Mouse (Mus musculus) limb, embryonic 12.5 days (tissue): ENCODE results near the gene Ninj1. TPM values are rescaled to one million over a fixed set of nuclear protein-coding genes. Genes with fewer than 3 reads are reported as not detected.

Experiments
- ATAC-seq: fragments of 200-750 bp; cut with Nextera tagmentation; 2 replicates; pipeline ENCODE4 v1.8.0; 2017; ENCODE audit warnings: low read depth, moderate TSS enrichment; ENCODE audit not compliant: insufficient number of reproducible peaks, insufficient read depth, low FRiP score, low TSS enrichment
- H3K27ac ChIP-seq: fragments of 300-500 bp; sonication (generic); 2 replicates; pipeline ENCODE4 v1.5.1; 2016; ENCODE audit warnings: mild to moderate bottlenecking, moderate library complexity
- H3K27me3 ChIP-seq: fragments of 300-500 bp; sonication (generic); 2 replicates; pipeline ENCODE4 v1.6.1; 2016; ENCODE audit warnings: mild to moderate bottlenecking, moderate library complexity
- H3K36me3 ChIP-seq: fragments of 300-500 bp; sonication (generic); 2 replicates; pipeline ENCODE4 v1.6.1; 2016; ENCODE audit warnings: mild to moderate bottlenecking, moderate library complexity
- H3K4me1 ChIP-seq: fragments of 300-500 bp; sonication (generic); replicated peaks from 2 replicates; pipeline ENCODE4 v1.6.1; 2016
- H3K4me2 ChIP-seq: fragments of 300-500 bp; sonication (generic); 2 replicates; pipeline ENCODE4 v1.6.1; 2016; ENCODE audit warnings: mild to moderate bottlenecking, moderate library complexity
- H3K4me3 ChIP-seq: fragments of 300-500 bp; sonication (generic); replicated peaks from 2 replicates; pipeline ENCODE4 v1.5.1; 2016; ENCODE audit warnings: mild to moderate bottlenecking
- H3K9ac ChIP-seq: fragments of 300-500 bp; sonication (generic); replicated peaks from 2 replicates; pipeline ENCODE4 v1.6.1; 2016; ENCODE audit warnings: mild to moderate bottlenecking, moderate library complexity
- H3K9me3 ChIP-seq: fragments of 300-500 bp; sonication (generic); 2 replicates; pipeline ENCODE4 v1.6.1; 2016; ENCODE audit warnings: mild to moderate bottlenecking, moderate library complexity
- WGBS: fragments of 180-500 bp; shearing (Covaris S2); methylation state at CpG from one replicate; pipeline ENCODE4 v1.1.7; 2016; 5-methylcytosine and 5-hydroxymethylcytosine counted together
- polyA plus RNA-seq: library from polyadenylated mRNA; unstranded; fragments of >200 nt; fragmentation: Nextera tagmentation; extraction: Ambion mirVana; gene quantifications from 2 replicates; pipeline ENCODE4 v1.2.1, GENCODE M21; 2016

The Ninj1 gene
- polyA plus RNA-seq, 1 experiment from 2014 or later, result 31.4 TPM

DNA sequence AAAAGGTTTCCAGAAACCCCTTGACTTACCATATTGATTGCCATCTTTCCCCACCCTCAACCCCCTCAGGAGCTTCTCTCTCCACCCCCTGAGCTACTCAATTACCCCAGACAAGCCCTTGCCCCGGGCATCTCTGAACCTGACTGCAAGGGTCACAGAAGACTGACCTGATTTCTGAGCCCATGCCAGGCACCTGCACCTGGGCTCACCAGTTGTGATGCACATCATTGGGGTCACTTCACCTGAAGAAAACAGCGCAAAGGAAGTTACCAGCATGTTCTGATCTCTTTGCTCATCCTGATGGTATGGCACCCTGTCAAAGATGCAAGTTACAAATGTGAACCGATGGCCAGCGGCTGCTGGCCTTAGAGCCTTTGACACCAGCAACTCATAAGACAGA lies 38.6 kb upstream of the Ninj1 start:
- Histone ChIP-seq H3K4me3 (no peak overlapping the region), H3K36me3 (no peaks in the 10 kb centered on the region), H3K9ac (no peak overlapping the region), H3K4me1 (peaks cover 25% of the 10 kb centered on the region), H3K27me3 (peaks cover 80% of the 10 kb centered on the region), H3K27ac (no peak overlapping the region), H3K9me3 (no peaks in the 10 kb centered on the region), H3K4me2 (no peak overlapping the region)
- no peak for ATAC-seq
- 77% methylated on average over 4 of the region's 4 CpGs for WGBS

DNA sequence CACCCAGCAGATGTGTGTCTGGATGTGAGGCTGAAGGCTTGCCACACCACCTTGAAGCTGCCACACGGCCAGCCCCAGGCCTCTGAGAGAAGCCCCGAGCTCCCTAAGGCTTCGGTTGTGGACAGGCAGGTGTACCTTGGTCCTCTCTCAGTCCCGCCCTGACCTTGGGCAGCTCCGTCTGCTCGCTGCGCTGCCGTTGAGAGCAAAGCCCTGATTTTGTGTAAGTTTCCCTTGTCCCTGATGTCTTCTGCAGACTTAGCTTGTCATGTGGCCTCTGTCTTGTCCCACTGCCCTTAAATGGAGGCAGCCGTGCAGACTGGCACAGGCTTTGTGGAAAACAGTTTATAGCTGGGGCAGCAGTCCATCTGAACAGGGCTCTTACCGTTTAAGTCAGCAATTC lies 33.3 kb upstream of the Ninj1 start:
- Histone ChIP-seq H3K9me3 (no peaks in the 10 kb centered on the region), H3K9ac (no peak overlapping the region)

DNA sequence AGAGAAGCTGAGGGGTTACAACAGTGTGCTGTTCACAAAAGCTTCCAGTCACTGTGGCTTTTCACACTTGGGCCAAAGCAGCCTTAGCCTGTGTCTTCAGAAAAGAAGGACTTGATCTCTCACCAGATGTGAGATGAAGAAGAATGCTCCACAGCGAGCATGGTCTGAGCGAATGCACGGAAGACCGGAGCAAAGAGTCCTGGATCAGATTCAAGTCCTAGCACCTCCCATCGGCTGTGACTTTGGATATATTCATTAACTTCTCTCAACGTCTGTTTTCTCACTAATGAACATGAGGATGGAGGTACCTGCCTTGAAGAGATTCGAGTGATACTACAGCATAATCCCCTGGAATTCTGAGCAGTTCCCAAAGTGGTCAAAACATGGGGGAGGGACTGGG lies 32.7 kb upstream of the Ninj1 start:
- Histone ChIP-seq H3K9me3 (no peaks in the 10 kb centered on the region), H3K4me1 (no peaks in the 10 kb centered on the region; the same call in 1 of the 2 replicates), H3K4me3 (no peak overlapping the region), H3K27me3 (peaks cover 20% of the 10 kb centered on the region), H3K36me3 (no peaks in the 10 kb centered on the region), H3K27ac (no peak overlapping the region), H3K9ac (no peak overlapping the region), H3K4me2 (no peak overlapping the region)
- 57% methylated on average over 7 of the region's 7 CpGs for WGBS
- ATAC-seq, result no peak

More for the DNA sequence above, 33.3 kb upstream of the Ninj1 start:
- ATAC-seq, result no peak
- Histone ChIP-seq H3K27me3 (peaks cover 26% of the 10 kb centered on the region), H3K36me3 (no peaks in the 10 kb centered on the region), H3K4me1 (no peaks in the 10 kb centered on the region; the same call in 1 of the 2 replicates), H3K27ac (no peak overlapping the region), H3K4me3 (no peak overlapping the region), H3K4me2 (no peak overlapping the region)
- WGBS, result 75% methylated on average over 10 of the region's 10 CpGs

DNA sequence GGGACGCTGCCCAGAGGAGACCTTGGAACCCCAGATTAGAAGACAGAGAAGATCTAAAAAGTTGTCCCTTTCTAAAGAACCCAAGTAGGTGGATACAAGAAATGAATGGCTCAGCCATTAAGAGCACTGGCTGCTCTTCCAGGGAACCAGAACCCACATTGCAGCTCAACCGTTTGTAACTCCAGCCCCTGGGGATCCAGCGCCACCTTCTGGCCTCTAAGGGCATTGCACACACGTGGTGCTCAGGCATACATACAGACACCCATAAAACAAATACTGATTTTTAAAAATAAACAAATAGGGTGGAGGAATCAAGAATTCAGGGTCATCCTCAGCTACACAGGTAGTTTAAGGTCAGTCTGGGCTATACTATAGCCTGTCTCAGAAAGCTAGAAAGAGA lies 30.6 kb upstream of the Ninj1 start:
- WGBS, result 77% methylated on average over 4 of the region's 4 CpGs
- Histone ChIP-seq H3K27ac (no peak overlapping the region), H3K9ac (no peak overlapping the region), H3K4me1 (no peaks in the 10 kb centered on the region; the same call in 1 of the 2 replicates), H3K4me2 (no peak overlapping the region), H3K36me3 (no peaks in the 10 kb centered on the region), H3K27me3 (0 out of 2 replicates have a peak, but pooled peaks cover 3% of the 10 kb centered on the region), H3K9me3 (no peaks in the 10 kb centered on the region), H3K4me3 (no peak overlapping the region)
- ATAC-seq, result no peak

DNA sequence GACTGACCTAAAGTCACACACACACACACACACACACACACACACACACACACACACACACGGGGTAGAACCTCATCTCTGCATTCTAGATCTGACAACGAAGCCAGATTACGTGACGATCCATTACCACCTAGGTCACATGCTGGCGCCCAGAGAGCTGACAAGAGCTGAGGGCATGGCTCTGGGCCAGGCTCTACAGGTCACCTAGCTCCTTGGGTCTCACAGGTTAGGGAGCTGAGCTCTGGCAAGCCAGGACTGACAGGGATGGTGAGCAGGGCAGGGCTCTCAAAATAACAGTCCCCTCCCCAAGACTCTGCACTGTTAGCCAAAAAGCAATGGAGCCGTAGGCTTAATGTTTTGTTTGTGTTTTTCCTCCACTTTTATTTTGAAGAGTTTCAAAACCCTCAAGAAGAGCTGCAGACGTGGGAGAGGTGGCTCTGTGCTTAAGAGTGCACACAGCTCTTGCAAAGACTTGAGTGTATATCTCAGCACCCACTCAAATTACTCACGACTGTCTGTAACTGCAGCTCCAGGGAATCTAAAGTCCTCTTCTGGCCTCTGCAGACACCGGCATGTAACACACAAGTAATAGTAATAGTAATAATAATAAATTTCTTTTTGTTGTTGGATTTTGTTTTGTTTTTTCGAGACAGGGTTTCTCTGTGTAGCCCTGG lies 29.1 kb upstream of the Ninj1 start:
- Histone ChIP-seq H3K27me3 (0 out of 2 replicates have a peak, but pooled peaks cover 3% of the 10 kb centered on the region), H3K4me1 (no peaks in the 10 kb centered on the region; the same call in 1 of the 2 replicates), H3K9ac (no peak overlapping the region), H3K27ac (no peak overlapping the region), H3K36me3 (no peaks in the 10 kb centered on the region), H3K9me3 (no peaks in the 10 kb centered on the region), H3K4me2 (no peak overlapping the region), H3K4me3 (no peak overlapping the region)
- no peak for ATAC-seq
- 72% methylated on average over 10 of the region's 10 CpGs for WGBS

DNA sequence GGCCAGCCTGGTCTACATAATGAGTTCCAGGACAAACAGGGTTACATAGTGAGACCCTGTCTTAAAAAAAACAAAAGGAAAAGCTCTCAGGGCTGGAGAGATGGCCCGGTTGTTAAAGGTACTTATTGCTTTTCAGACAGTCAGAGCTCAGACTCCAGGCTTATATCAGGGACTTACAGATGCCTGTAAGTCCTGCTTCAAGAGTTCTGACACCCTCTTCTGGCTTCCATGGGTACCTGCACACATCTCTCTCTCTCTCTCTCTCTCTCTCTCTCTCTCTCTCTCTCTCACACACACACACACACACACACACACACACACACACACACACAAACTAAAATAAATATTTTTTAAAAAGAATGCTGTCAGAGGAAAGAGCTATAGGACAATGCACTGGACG lies 26.0 kb upstream of the Ninj1 start:
- no peak for ATAC-seq
- H3K4me1 ChIP-seq, result no peaks in the 10 kb centered on the region
- no peak overlapping the region for H3K9ac ChIP-seq
- no peak overlapping the region for H3K4me2 ChIP-seq
- 0 out of 2 replicates have a peak, but pooled peaks cover 4% of the 10 kb centered on the region for H3K27me3 ChIP-seq
- no peak overlapping the region for H3K27ac ChIP-seq
- no peak overlapping the region for H3K4me3 ChIP-seq
- H3K9me3 ChIP-seq, result no peaks in the 10 kb centered on the region
- 48% methylated on average over 2 of the region's 2 CpGs for WGBS
- no peaks in the 10 kb centered on the region for H3K36me3 ChIP-seq

DNA sequence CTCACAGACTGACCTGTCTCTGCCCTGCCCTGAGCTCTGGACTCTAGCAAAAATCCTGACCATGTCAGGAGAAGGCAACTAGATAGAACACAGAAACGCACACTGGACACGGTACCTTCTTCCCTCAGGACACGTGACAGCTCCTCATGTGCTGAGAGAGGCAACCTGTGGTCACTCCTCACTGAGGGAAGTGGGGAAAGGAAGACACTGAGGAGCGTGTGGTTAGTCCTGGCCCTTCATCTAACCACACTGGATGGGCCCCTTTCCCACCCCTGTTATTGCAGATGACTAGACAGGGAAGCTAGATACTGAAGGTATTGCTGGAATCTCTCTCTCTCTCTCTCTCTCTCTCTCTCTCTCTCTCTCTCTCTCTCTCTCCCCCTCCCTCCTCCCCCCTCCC lies 24.6 kb upstream of the Ninj1 start:
- Histone ChIP-seq H3K9me3 (no peaks in the 10 kb centered on the region), H3K9ac (no peak overlapping the region), H3K4me3 (no peak overlapping the region), H3K27me3 (0 out of 2 replicates have a peak, but pooled peaks cover 4% of the 10 kb centered on the region), H3K4me1 (peaks cover 6% of the 10 kb centered on the region; the same call in 1 of the 2 replicates), H3K4me2 (no peak overlapping the region), H3K27ac (no peak overlapping the region), H3K36me3 (no peaks in the 10 kb centered on the region)
- 77% methylated on average over 4 of the region's 4 CpGs for WGBS
- ATAC-seq, result no peak

DNA sequence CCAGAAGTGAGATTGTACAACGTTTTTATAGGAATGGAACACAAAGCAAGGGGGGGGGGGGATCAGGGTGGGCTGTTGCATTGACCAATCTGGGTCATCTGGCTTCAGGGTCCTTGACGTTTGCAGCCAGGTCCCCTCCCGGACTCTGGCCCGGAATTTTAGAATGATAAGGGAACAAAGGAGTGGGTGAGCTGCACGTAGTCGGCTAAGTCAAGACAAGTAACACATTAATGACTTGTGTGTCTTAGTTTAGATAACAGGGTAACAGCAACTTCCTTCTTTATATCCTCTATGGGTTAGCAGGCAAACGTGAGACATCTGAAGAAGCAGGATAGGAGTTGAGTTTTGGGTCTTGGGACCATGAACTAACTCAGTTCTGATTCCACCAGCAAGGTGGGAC lies 23.6 kb upstream of the Ninj1 start:
- ATAC-seq, result no peak
- Histone ChIP-seq H3K9me3 (no peaks in the 10 kb centered on the region), H3K27me3 (0 out of 2 replicates have a peak, but pooled peaks cover 4% of the 10 kb centered on the region), H3K27ac (no peak overlapping the region), H3K4me2 (no peak overlapping the region), H3K4me1 (peaks cover 6% of the 10 kb centered on the region; the same call in 1 of the 2 replicates), H3K36me3 (no peaks in the 10 kb centered on the region), H3K4me3 (no peak overlapping the region), H3K9ac (no peak overlapping the region)
- 77% methylated on average over 7 of the region's 7 CpGs for WGBS

DNA sequence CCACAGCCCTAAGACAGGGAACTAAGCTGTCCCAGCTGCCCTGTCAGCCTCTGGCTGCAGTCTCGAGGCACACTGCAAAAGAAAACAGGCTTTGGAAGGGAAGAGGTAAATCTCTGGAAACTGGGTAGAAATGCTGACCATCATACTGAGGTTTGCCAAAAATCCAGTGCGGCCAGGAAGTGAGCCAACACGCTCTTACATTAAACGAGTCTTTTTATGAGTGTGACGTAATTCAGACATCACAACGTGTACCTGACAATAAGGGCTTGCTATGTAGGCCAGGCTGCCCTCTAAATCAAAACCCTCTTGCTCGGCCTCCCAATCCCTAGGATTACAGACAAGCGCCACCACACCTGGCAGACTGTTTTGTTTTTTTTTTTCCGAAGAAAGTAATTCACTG lies 20.2 kb upstream of the Ninj1 start:
- Histone ChIP-seq H3K9me3 (no peaks in the 10 kb centered on the region), H3K36me3 (no peaks in the 10 kb centered on the region), H3K27me3 (0 out of 2 replicates have a peak, but pooled peaks cover 6% of the 10 kb centered on the region), H3K4me1 (peaks cover 6% of the 10 kb centered on the region; the same call in 1 of the 2 replicates), H3K27ac (no peak overlapping the region), H3K9ac (no peak overlapping the region), H3K4me3 (no peak overlapping the region), H3K4me2 (no peak overlapping the region)
- no peak for ATAC-seq
- WGBS, result 45% methylated on average over 9 of the region's 9 CpGs

DNA sequence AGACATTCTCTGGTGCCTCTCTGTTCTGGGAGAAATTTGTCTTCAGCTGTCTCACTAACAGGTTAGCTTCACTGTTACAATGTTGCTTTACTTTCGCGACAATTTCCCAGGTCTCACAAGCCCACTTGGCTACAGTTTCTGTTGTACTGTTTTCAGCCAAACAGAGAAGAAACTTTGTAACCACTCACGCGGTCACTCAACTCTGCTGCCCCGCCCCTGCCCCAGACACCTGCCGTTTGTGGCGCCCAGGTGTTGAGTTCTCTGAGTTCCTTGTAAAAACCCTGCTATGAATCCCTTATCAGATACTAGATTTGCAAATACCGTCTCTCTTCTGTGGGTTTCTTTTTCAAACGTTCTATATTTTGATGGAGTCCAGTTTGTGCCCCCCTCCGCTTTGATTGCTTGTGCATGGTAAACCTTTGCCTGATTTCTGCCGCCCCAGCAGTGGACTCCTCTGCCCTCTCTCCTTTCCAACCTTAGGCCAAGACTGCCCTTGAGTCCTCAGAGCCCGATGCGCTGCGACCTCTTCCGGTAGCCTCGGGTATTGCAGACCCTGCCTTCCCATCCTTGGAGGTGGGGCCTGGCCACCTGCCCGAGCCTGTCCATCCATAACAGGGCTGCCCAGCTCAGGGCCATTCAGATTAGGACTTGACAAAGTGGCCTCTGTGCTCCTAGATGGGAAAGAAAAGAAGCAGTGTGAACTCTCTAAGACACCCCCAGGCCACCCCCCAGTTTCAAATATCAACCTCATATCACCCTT lies 17.7 kb upstream of the Ninj1 start:
- Histone ChIP-seq H3K4me1 (peaks cover 6% of the 10 kb centered on the region; the same call in 1 of the 2 replicates), H3K27ac (no peak overlapping the region), H3K9ac (no peak overlapping the region), H3K36me3 (no peaks in the 10 kb centered on the region), H3K27me3 (0 out of 2 replicates have a peak, but pooled peaks cover 4% of the 10 kb centered on the region), H3K4me2 (no peak overlapping the region), H3K4me3 (no peak overlapping the region), H3K9me3 (no peaks in the 10 kb centered on the region)
- 16% methylated on average over 17 of the region's 17 CpGs for WGBS
- ATAC-seq, result no peak

DNA sequence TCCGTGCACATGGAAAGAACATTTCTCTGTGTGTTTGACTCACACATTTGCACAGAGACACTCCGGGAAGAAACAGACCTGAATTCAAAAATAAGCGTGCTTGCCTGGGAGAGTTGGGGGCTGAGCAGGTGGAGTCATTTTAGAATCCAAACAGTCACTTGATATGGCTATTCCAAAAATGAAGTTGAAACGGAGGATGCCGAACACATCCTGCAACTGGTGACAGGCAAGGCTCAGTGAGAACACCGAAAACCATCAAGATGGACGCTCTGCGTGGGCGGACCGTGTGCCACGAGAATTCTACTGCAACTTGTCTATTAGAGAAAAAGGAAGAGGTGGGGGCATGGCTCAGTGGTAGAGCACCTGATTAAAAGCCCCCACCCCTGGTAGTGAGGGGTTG lies 16.7 kb upstream of the Ninj1 start:
- 87% methylated on average over 11 of the region's 11 CpGs for WGBS
- Histone ChIP-seq H3K4me3 (no peak overlapping the region), H3K27me3 (0 out of 2 replicates have a peak, but pooled peaks cover 4% of the 10 kb centered on the region), H3K9ac (no peak overlapping the region), H3K27ac (no peak overlapping the region), H3K9me3 (no peaks in the 10 kb centered on the region), H3K4me1 (peaks cover 6% of the 10 kb centered on the region; the same call in 1 of the 2 replicates), H3K36me3 (no peaks in the 10 kb centered on the region), H3K4me2 (no peak overlapping the region)
- ATAC-seq, result no peak
